23 mouse cellular contexts compared by ENCODE assay signal in the genomic region with DNA sequence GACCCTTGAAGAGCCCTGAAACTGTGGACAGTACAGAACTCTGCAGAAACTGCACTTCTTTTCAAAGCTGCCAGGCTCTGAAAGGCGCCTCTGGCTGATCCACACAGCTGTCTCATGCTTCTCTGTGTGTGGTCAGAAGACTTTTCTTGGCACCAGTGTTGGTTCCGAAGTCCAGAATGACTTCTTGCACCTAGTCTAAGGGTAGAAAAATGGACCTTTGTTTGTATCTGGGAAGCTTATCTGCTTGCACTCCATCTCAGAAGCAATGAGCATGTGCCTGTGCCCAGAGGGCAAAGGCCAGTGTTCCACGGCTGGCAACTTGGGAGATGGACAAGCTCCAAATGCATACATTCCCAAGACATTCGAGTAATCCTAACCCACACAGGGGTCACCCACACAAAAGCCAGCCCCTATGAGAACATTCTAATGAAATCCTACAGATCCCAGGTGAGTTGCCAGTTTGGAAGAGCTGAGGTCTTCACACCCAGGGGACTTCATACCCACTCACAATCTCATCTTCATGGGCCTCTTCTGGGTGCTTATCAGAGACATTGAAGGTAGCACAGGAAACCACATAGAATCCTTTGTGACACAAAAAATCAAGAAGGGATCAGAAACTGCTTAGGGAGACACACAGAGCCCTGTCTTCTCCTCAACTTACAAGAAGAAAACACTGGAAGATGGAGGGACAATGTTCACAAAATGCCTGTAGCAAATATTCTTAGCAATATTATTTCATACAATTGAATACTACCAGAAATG. TPM values are rescaled to one million over a fixed set of nuclear protein-coding genes. Genes with fewer than 3 reads are reported as not detected.
DNase-seq lines count a peak whose midpoint lies in the region; ATAC-seq and TF ChIP-seq lines count a peak whose summit lies in the region.
"Had no signal": no experiment of that assay in that cellular context is flagged by ENCODE, and none has a peak within 500 bp of the region (broad histone marks: within the 10 kb centered on the region; RNA-seq: fewer than 3 reads in every experiment).

No protein-coding gene starts in this region.

- H3K9me3 ChIP-seq in kidney, embryonic 16.5 days (ENCODE audit: low read length) = no peaks in the 10 kb centered on the region
- no peaks in the 10 kb centered on the region for H3K9me3 ChIP-seq in intestine, embryonic 16.5 days (ENCODE audit: control insufficient read depth, low read length)
- no peaks in the 10 kb centered on the region for H3K9me3 ChIP-seq in forebrain, postnatal 0 days (ENCODE audit: low read length)
- H3K9me3 ChIP-seq: embryonic facial prominence, embryonic 13.5 days; forebrain, embryonic 10.5 days; forebrain, embryonic 15.5 days; hindbrain, embryonic 10.5 days; limb, embryonic 12.5 days; neural tube, embryonic 15.5 days had no signal

- H3K4me2 ChIP-seq in kidney, embryonic 16.5 days (replicated peaks; ENCODE audit: low read depth, low read length) = no peak overlapping the region
- no peak overlapping the region for H3K4me2 ChIP-seq in intestine, embryonic 16.5 days (ENCODE audit: low read depth, low read length)
- H3K4me2 ChIP-seq in forebrain, postnatal 0 days (ENCODE audit: low read depth) = no peak overlapping the region
- H3K4me2 ChIP-seq: embryonic facial prominence, embryonic 13.5 days; forebrain, embryonic 15.5 days; limb, embryonic 12.5 days; liver, embryonic 11.5 days; neural tube, embryonic 15.5 days had no signal

- no peak for TF ChIP-seq POLR2A in spleen, adult 2 months (IDR thresholded peaks at IDR 0.05; ENCODE audit: low read depth, low read length)

- no peaks in the 10 kb centered on the region for H3K27me3 ChIP-seq in kidney, embryonic 16.5 days (ENCODE audit: insufficient read depth, low read length)
- no peaks in the 10 kb centered on the region for H3K27me3 ChIP-seq in spleen, adult 2 months (ENCODE audit: control insufficient read depth, insufficient read depth, low read length)
- H3K27me3 ChIP-seq in intestine, embryonic 16.5 days (replicated peaks; ENCODE audit: control insufficient read depth, insufficient read depth, low read length) = no peaks in the 10 kb centered on the region
- H3K27me3 ChIP-seq in forebrain, postnatal 0 days (ENCODE audit: insufficient read depth, low read length) = no peaks in the 10 kb centered on the region
- H3K27me3 ChIP-seq: embryonic facial prominence, embryonic 13.5 days; forebrain, embryonic 15.5 days; limb, embryonic 12.5 days; neural tube, embryonic 15.5 days had no signal

- no peak for TF ChIP-seq CTCF in spleen, adult 2 months (IDR thresholded peaks at IDR 0.05; ENCODE audit: extremely low read depth, insufficient read depth, insufficient read length, insufficient replicate concordance)
- no peak for TF ChIP-seq CTCF in forebrain, postnatal 0 days (IDR thresholded peaks at IDR 0.05; ENCODE audit: low read depth)

- H3K27ac ChIP-seq in kidney, embryonic 16.5 days (ENCODE audit: low read length) = no peak overlapping the region
- peak overlapping the region; percentile 3; the same call in 1 of the 2 replicates for H3K27ac ChIP-seq in spleen, adult 2 months (ENCODE audit: insufficient read depth, low read length)
- no peak overlapping the region for H3K27ac ChIP-seq in intestine, embryonic 16.5 days (ENCODE audit: low read length)
- no peak overlapping the region for H3K27ac ChIP-seq in forebrain, postnatal 0 days (ENCODE audit: low read depth, low read length)
- H3K27ac ChIP-seq: embryonic facial prominence, embryonic 13.5 days; forebrain, embryonic 10.5 days; forebrain, embryonic 15.5 days; hindbrain, embryonic 10.5 days; limb, embryonic 12.5 days; neural tube, embryonic 15.5 days had no signal

- WGBS in kidney, embryonic 16.5 days = 61% methylated on average over 4 of the region's 4 CpGs
- WGBS in spleen, adult 2 months = 71% methylated on average over 4 of the region's 4 CpGs
- 68% methylated on average over 4 of the region's 4 CpGs for WGBS in intestine, embryonic 16.5 days
- WGBS in forebrain, postnatal 0 days = 78% methylated on average over 4 of the region's 4 CpGs

- no peak overlapping the region for H3K9ac ChIP-seq in kidney, embryonic 16.5 days (replicated peaks; ENCODE audit: low read length)
- H3K9ac ChIP-seq in intestine, embryonic 16.5 days (ENCODE audit: low read depth, low read length) = no peak overlapping the region
- no peak overlapping the region for H3K9ac ChIP-seq in forebrain, postnatal 0 days
- H3K9ac ChIP-seq: embryonic facial prominence, embryonic 13.5 days; forebrain, embryonic 15.5 days; limb, embryonic 12.5 days; liver, postnatal 0 days; neural tube, embryonic 15.5 days had no signal

- peak; percentile 70 for DNase-seq in kidney, adult 11 months
- DNase-seq in spleen, adult 2 months (ENCODE audit: low read depth in 1 of 2, low spot score in 2 of 2) = no peak
- DNase-seq in spleen, postnatal 10 days (ENCODE audit: low spot score in 2 of 2) = no peak
- peak; percentile 61 to 68 for DNase-seq in kidney, postnatal 36 days
- DNase-seq in forebrain, postnatal 0 days = no peak
- no peak for DNase-seq in right cerebral cortex, adult 2 months (ENCODE audit: low spot score in 2 of 2)
- DNase-seq: adrenal gland, postnatal 25 days; cerebellum, adult 18-20 months; cerebellum, postnatal 10 days; heart, postnatal 14 days; liver, postnatal 0 days; lung, postnatal 4 days; midbrain, embryonic 14.5 days had no signal

- H3K4me3 ChIP-seq in kidney, embryonic 16.5 days (ENCODE audit: low read length) = no peak overlapping the region
- no peak overlapping the region for H3K4me3 ChIP-seq in spleen, adult 2 months (ENCODE audit: extremely low read depth, insufficient read depth, insufficient read length)
- H3K4me3 ChIP-seq in intestine, embryonic 16.5 days (ENCODE audit: low read length) = no peak overlapping the region
- no peak overlapping the region for H3K4me3 ChIP-seq in forebrain, postnatal 0 days (ENCODE audit: low read depth, low read length)
- H3K4me3 ChIP-seq: embryonic facial prominence, embryonic 13.5 days; forebrain, embryonic 10.5 days; forebrain, embryonic 15.5 days; hindbrain, embryonic 10.5 days; limb, embryonic 12.5 days; neural tube, embryonic 15.5 days had no signal

- H3K36me3 ChIP-seq in kidney, embryonic 16.5 days (ENCODE audit: insufficient read depth, low read length) = no peaks in the 10 kb centered on the region
- H3K36me3 ChIP-seq in spleen, adult 2 months (ENCODE audit: control insufficient read depth, insufficient read depth, low read length) = no peaks in the 10 kb centered on the region
- H3K36me3 ChIP-seq in intestine, embryonic 16.5 days (ENCODE audit: control insufficient read depth, insufficient read depth, low read length) = no peaks in the 10 kb centered on the region
- no peaks in the 10 kb centered on the region for H3K36me3 ChIP-seq in forebrain, postnatal 0 days (ENCODE audit: insufficient read depth)
- H3K36me3 ChIP-seq: embryonic facial prominence, embryonic 13.5 days; forebrain, embryonic 10.5 days; forebrain, embryonic 15.5 days; hindbrain, embryonic 10.5 days; limb, embryonic 12.5 days; neural tube, embryonic 15.5 days had no signal

- no peak for ATAC-seq in kidney, embryonic 16.5 days (ENCODE audit: low FRiP score, low TSS enrichment)
- peak; percentile 81 for ATAC-seq in intestine, embryonic 16.5 days
- no peak for ATAC-seq in forebrain, postnatal 0 days
- ATAC-seq: forebrain, embryonic 15.5 days; hindbrain, embryonic 16.5 days; liver, postnatal 0 days had no signal

- H3K4me1 ChIP-seq in kidney, embryonic 16.5 days (ENCODE audit: insufficient read depth, low read length) = no peaks in the 10 kb centered on the region
- peaks cover 13% of the 10 kb centered on the region; the same call in 1 of the 2 replicates for H3K4me1 ChIP-seq in spleen, adult 2 months (ENCODE audit: control insufficient read depth, insufficient read depth, insufficient read length)
- H3K4me1 ChIP-seq in intestine, embryonic 16.5 days (ENCODE audit: control insufficient read depth, insufficient read depth, low read length) = no peaks in the 10 kb centered on the region
- no peaks in the 10 kb centered on the region for H3K4me1 ChIP-seq in forebrain, postnatal 0 days (ENCODE audit: insufficient read depth)
- H3K4me1 ChIP-seq: embryonic facial prominence, embryonic 13.5 days; forebrain, embryonic 10.5 days; forebrain, embryonic 15.5 days; hindbrain, embryonic 10.5 days; limb, embryonic 12.5 days; neural tube, embryonic 15.5 days had no signal

RNA-seq across cellular contexts. Expression of a gene that starts 37.2 kb away (rescaled TPM):
- polyA plus RNA-seq in kidney, embryonic 16.5 days (2015; fragmentation: Nextera tagmentation; extraction: Ambion mirVana) = 50.1 and 56.1 TPM in 2 replicates
- polyA plus RNA-seq in spleen, adult 2 months (2012; rRNA removed) = 18.5 and 20.9 TPM in 2 replicates
- polyA plus RNA-seq in intestine, embryonic 16.5 days (2015; fragmentation: Nextera tagmentation; extraction: Ambion mirVana) = 47.4 and 48.5 TPM in 2 replicates
- 98.2 and 103 TPM in 2 replicates for total RNA-seq in forebrain, postnatal 0 days (2014; rRNA removed)
- polyA plus RNA-seq in forebrain, postnatal 0 days (2015; fragmentation: Nextera tagmentation; extraction: Ambion mirVana) = 49.6 and 55.3 TPM in 2 replicates

Comparison
In these comparisons a context has a peak if more than half of its experiments do, and no peak if none do; other contexts are left out.
1. DNase-seq: peak in kidney, adult 11 months (single experiment) and kidney, postnatal 36 days (2 of 2); none in spleen, adult 2 months (0 of 2), spleen, postnatal 10 days (0 of 2), forebrain, postnatal 0 days (single experiment) and right cerebral cortex, adult 2 months (0 of 2).